Mouse (Mus musculus) liver, embryonic 14.5 days (tissue): ENCODE measurements around the gene Vhl. TPM values are rescaled to one million over a fixed set of nuclear protein-coding genes. Genes with fewer than 3 reads are reported as not detected.
A peak's percentile ranks its signal among the peaks of the same experiment; 100 is the strongest.

ENCODE experiments used
- ATAC-seq: fragments of 200-750 bp; cut with Nextera tagmentation; 2 replicates; pipeline ENCODE4 v1.8.0; 2017; ENCODE audit warnings: moderate number of reproducible peaks, mild to moderate bottlenecking, moderate library complexity; ENCODE audit not compliant: insufficient read depth
- DNase-seq, 3 experiments: peaks; one replicate each; pipeline ENCODE4 v3.0.0-alpha.2; 2012 to 2013; ENCODE audit warnings: low read depth in 3 of 3, low spot score in 3 of 3
- H3K27ac ChIP-seq: fragments of 300-500 bp; sonication (generic); 2 replicates; pipeline ENCODE4 v1.5.1; 2014; ENCODE audit warnings: moderate library complexity, mild to moderate bottlenecking, control low read depth, inconsistent platforms
- H3K27me3 ChIP-seq: fragments of 300-500 bp; sonication (generic); 2 replicates; pipeline ENCODE4 v1.6.1; 2014; ENCODE audit warnings: mild to moderate bottlenecking, low read length, moderate library complexity; ENCODE audit not compliant: control insufficient read depth, insufficient read depth
- H3K36me3 ChIP-seq: fragments of 300-500 bp; sonication (generic); replicated peaks from 2 replicates; pipeline ENCODE4 v1.6.1; 2014; ENCODE audit warnings: low read depth; ENCODE audit not compliant: control insufficient read depth, insufficient read depth
- H3K4me1 ChIP-seq, 2 experiments: fragments of 200-500 bp in 1 of 2; fragments of 300-500 bp in 1 of 2; sonication (generic) in 1 of 2; replicated peaks; 2 replicates each; pipeline ENCODE4 v1.6.1; 2012 to 2014; ENCODE audit warnings: antibody characterized with exemption in 1 of 2, inconsistent platforms in 1 of 2, low read length in 1 of 2; ENCODE audit not compliant: control insufficient read depth in 2 of 2, insufficient read depth in 2 of 2
- H3K4me2 ChIP-seq: fragments of 300-500 bp; sonication (generic); 2 replicates; pipeline ENCODE4 v1.6.1; 2014; ENCODE audit warnings: low read depth, mild to moderate bottlenecking, control low read depth, moderate library complexity
- H3K4me3 ChIP-seq, 2 experiments: fragments of 200-500 bp in 1 of 2; fragments of 300-500 bp in 1 of 2; sonication (generic) in 1 of 2; 2 replicates each; pipeline ENCODE4 v1.5.1; 2012 to 2014; ENCODE audit warnings: low read depth in 2 of 2, low read length in 2 of 2, mild to moderate bottlenecking in 2 of 2, control low read depth in 1 of 2, inconsistent platforms in 1 of 2, moderate library complexity in 1 of 2; ENCODE audit not compliant: insufficient read depth in 1 of 2
- H3K9ac ChIP-seq: fragments of 300-500 bp; sonication (generic); replicated peaks from 2 replicates; pipeline ENCODE4 v1.6.1; 2014; ENCODE audit warnings: mild to moderate bottlenecking, control low read depth, moderate library complexity
- H3K9me3 ChIP-seq: fragments of 300-500 bp; sonication (generic); 2 replicates; pipeline ENCODE4 v1.6.1; 2016; ENCODE audit warnings: low read length, mixed read lengths; ENCODE audit not compliant: control insufficient read depth
- CTCF ChIP-seq: IDR thresholded peaks from 2 replicates; pipeline ENCODE4 v1.5.1; 2016; ENCODE audit warnings: antibody characterized with exemption, low read depth, control low read depth
- EP300 ChIP-seq: IDR thresholded peaks from 2 replicates; pipeline ENCODE4 v1.6.1; 2016; ENCODE audit warnings: antibody characterized with exemption, low read depth
- WGBS: fragments of 180-500 bp; shearing (Covaris S2); extraction: QIAGEN DNeasy Blood & Tissue Kit; methylation state at CpG from one replicate; pipeline ENCODE4 v1.1.7; 2014; ENCODE audit not compliant: insufficient replicate concordance; 5-methylcytosine and 5-hydroxymethylcytosine counted together
- polyA plus RNA-seq, 2 experiments: library from polyadenylated mRNA; depleted of rRNA in 1 of 2; stranded (reverse) in 1 of 2; unstranded in 1 of 2; fragments of >200 nt; fragmentation: Nextera tagmentation in 1 of 2; extraction: Ambion mirVana in 1 of 2; gene quantifications; 2 replicates each; pipeline versions ENCODE4 v1.2.1 to v1.2.3; 2012 to 2014

The Vhl gene
- polyA plus RNA-seq, 2 experiments: 3.9 to 7.4 TPM

GRCm38 (mm10) chr6:113660492-113661352 is 37.0 kb downstream of the Vhl start:
- no peak overlapping the region for H3K9ac ChIP-seq
- H3K36me3 ChIP-seq: no peaks in the 10 kb centered on the region
- no peak for DNase-seq
- 56% methylated on average over 14 of the region's 14 CpGs for WGBS
- H3K9me3 ChIP-seq: no peaks in the 10 kb centered on the region
- no peak overlapping the region for H3K4me2 ChIP-seq
- no peak overlapping the region for H3K27ac ChIP-seq
- peaks cover 3 to 17% of the 10 kb centered on the region in 2 experiments; a peak in 3 of 4 replicates for H3K4me1 ChIP-seq
- ATAC-seq: no peak
- TF ChIP-seq EP300: no peak
- TF ChIP-seq CTCF: no peak
- no peaks in the 10 kb centered on the region for H3K27me3 ChIP-seq
- no peak overlapping the region for H3K4me3 ChIP-seq

- TF ChIP-seq EP300: no peak
- TF ChIP-seq CTCF: no peak
- Histone ChIP-seq H3K27me3 (no peaks in the 10 kb centered on the region), H3K4me1 (peaks cover 3 to 17% of the 10 kb centered on the region in 2 experiments; a peak in 3 of 4 replicates), H3K27ac (no peak overlapping the region), H3K9ac (no peak overlapping the region), H3K4me2 (no peak overlapping the region), H3K4me3 (no peak overlapping the region), H3K9me3 (no peaks in the 10 kb centered on the region), H3K36me3 (no peaks in the 10 kb centered on the region)
- ATAC-seq (peak; percentile 19; the same call in 1 of the 2 replicates), DNase-seq (no peak)
- WGBS: 42% methylated on average over 12 of the region's 12 CpGs
Measured at GRCm38 (mm10) chr6:113661353-113662241, 37.8 kb downstream of the Vhl start.

DNA sequence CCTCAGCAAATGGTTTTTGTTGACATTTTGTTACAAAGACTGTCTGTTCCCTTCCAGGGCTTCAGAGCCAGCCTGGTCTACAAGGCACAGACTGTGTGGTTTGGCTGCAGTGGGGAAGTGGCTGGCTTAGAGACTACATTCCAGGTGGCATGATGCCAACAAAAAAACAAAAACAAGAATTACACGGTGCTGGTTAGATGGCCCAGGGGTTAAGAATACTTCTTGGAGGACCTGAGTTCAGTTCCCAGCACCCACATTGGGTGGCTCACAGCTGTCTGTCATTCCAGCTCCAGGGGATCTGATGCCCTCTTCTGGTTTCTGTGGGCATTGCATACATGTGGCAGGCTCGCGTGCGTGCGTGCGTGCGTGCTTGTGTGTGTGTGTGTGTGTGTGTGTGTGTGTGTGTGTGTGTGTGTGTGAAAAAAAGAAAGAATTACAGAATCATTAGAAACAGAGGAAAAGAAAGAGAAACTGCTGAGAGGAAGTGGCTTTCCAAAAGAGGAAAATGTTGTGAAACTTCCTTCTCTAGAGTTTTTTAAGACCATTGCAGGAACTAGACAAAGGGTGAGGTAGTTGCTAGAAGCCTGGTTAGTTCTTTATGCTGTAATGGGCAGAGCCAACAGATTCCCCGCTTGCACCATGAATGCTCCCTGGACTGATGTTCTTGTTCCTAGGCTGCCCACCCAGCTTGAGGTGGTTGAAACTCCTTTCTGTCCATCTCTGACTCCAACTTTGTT is 39.4 kb downstream of the Vhl start:
- WGBS: 93% methylated on average over 8 of the region's 8 CpGs
- DNase-seq (no peak), ATAC-seq (no peak)
- H3K4me1 ChIP-seq: peaks cover 3 to 21% of the 10 kb centered on the region in 2 experiments; a peak in 3 of 4 replicates
- H3K4me2 ChIP-seq: no peak overlapping the region
- no peaks in the 10 kb centered on the region for H3K27me3 ChIP-seq
- H3K9ac ChIP-seq: no peak overlapping the region
- no peaks in the 10 kb centered on the region for H3K9me3 ChIP-seq
- H3K4me3 ChIP-seq: no peak overlapping the region
- no peaks in the 10 kb centered on the region for H3K36me3 ChIP-seq
- no peak overlapping the region for H3K27ac ChIP-seq
- TF ChIP-seq EP300: no peak
- peak; percentile 55 for TF ChIP-seq CTCF

- TF ChIP-seq EP300: no peak
- no peak for TF ChIP-seq CTCF
- no peak overlapping the region for H3K4me2 ChIP-seq
- H3K36me3 ChIP-seq: no peaks in the 10 kb centered on the region
- H3K4me3 ChIP-seq: no peak overlapping the region
- ATAC-seq (no peak), DNase-seq (no peak)
- H3K9ac ChIP-seq: no peak overlapping the region
- H3K4me1 ChIP-seq: peaks cover 7 to 24% of the 10 kb centered on the region in 2 experiments
- no peaks in the 10 kb centered on the region for H3K9me3 ChIP-seq
- H3K27ac ChIP-seq: no peak overlapping the region
- 75% methylated on average over 7 of the region's 7 CpGs for WGBS
- H3K27me3 ChIP-seq: no peaks in the 10 kb centered on the region
Measured at GRCm38 (mm10) chr6:113664305-113664704, 40.5 kb downstream of the Vhl start.
